Mouse (Mus musculus): ENCODE results near the gene Pomc.

GRCm38 (mm10) chr12:3944454-3945073, 10.2 kb upstream of the Pomc start:
- TF ChIP-seq POLR2A (IDR thresholded peaks at IDR 0.05; ENCODE audit: low read depth, low read length): no peak
- no peak for TF ChIP-seq CTCF (IDR thresholded peaks at IDR 0.05; ENCODE audit: extremely low read depth, insufficient read length, insufficient replicate concordance, low read depth, low read length)

Data from small intestine, adult 2 months (tissue).